ENCODE assay signal across 9 mouse cellular contexts in the genomic region with DNA sequence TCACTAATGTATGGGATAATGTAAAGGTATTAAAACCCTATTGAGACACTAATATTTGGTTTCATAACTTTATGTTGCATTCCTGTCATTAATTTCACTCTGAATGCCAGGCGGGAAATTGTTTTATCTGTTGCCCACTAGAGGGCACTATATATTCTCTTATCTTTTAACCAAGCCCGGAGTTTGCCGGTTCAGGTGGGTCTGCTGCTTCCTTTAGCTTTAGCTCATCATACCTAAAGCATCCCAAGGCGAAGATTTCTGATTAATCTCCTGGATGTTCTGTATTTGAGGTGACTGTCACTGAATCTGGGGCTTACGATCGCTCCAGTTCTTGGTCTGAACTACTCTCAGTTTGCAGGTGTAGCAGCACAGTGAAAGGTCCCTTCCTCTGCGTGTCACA. TPM values are rescaled to one million over a fixed set of nuclear protein-coding genes. Genes with fewer than 3 reads are reported as not detected.
DNase-seq lines count a peak whose midpoint lies in the region; ATAC-seq and TF ChIP-seq lines count a peak whose summit lies in the region.
"Had no signal": no experiment of that assay in that cellular context is flagged by ENCODE, and none has a peak within 500 bp of the region (broad histone marks: within the 10 kb centered on the region; RNA-seq: fewer than 3 reads in every experiment).

No protein-coding gene starts in this region.

- DNase-seq in cerebellum, adult 9-10 months, result peak; percentile 42
- no peak for DNase-seq in cerebellum, postnatal 4 days (ENCODE audit: low spot score in 2 of 2)
- peak; percentile 65 for DNase-seq in lung, postnatal 0 days (ENCODE audit: low spot score)
- DNase-seq in lung, adult 2 months, result no peak
- DNase-seq in embryo, embryonic 10.5 days (ENCODE audit: low spot score), result peak; percentile 79
- no peak for DNase-seq in gastrocnemius, postnatal 14 days

- H3K9ac ChIP-seq in lung, postnatal 0 days (replicated peaks; ENCODE audit: low read depth), result no peak overlapping the region
- no peak overlapping the region for H3K9ac ChIP-seq in intestine, embryonic 15.5 days

- TF ChIP-seq EP300 in lung, postnatal 0 days (IDR thresholded peaks at IDR 0.05), result no peak

- no peak for ATAC-seq in lung, postnatal 0 days
- ATAC-seq in megakaryocyte progenitor cell, adult 5-6 weeks (replicated peaks; ENCODE audit: poor library complexity), result peak; percentile 45
- ATAC-seq in intestine, embryonic 15.5 days, result no peak

- H3K4me2 ChIP-seq in lung, postnatal 0 days (replicated peaks; ENCODE audit: low read depth, low read length), result no peak overlapping the region
- no peak overlapping the region for H3K4me2 ChIP-seq in intestine, embryonic 15.5 days (replicated peaks)

- peak; percentile 57 for TF ChIP-seq CTCF in lung, postnatal 0 days (IDR thresholded peaks at IDR 0.05)
- no peak for TF ChIP-seq CTCF in lung, adult 2 months (IDR thresholded peaks at IDR 0.05; ENCODE audit: insufficient read depth, low read length)

- intact Hi-C loops in gastrocnemius, postnatal 14 days (cut with DNase I; ENCODE audit: low total_unique reads), result loop anchor here (2.0 kb wide), 1 partner anchor 30 kb away; no protein-coding TSS in a partner anchor

- no peaks in the 10 kb centered on the region for H3K36me3 ChIP-seq in lung, postnatal 0 days (ENCODE audit: insufficient read depth, low read length)
- H3K36me3 ChIP-seq in intestine, embryonic 15.5 days, result no peaks in the 10 kb centered on the region

- H3K27ac ChIP-seq in lung, postnatal 0 days (ENCODE audit: low read length), result no peak overlapping the region
- H3K27ac ChIP-seq in intestine, embryonic 15.5 days, result no peak overlapping the region
- H3K27ac ChIP-seq: macrophage had no signal

- H3K27me3 ChIP-seq in lung, postnatal 0 days (replicated peaks; ENCODE audit: insufficient read depth, low read length), result no peaks in the 10 kb centered on the region
- no peaks in the 10 kb centered on the region for H3K27me3 ChIP-seq in intestine, embryonic 15.5 days (replicated peaks)

- TF ChIP-seq POLR2A in lung, adult 2 months (IDR thresholded peaks at IDR 0.05; ENCODE audit: borderline replicate concordance, extremely low read depth, low read depth, low read length), result no peak

- WGBS in lung, postnatal 0 days, result 24% methylated on average over 7 of the region's 7 CpGs
- 21% methylated on average over 7 of the region's 7 CpGs for WGBS in lung, adult 2 months
- 31% methylated on average over 7 of the region's 7 CpGs for WGBS in intestine, embryonic 15.5 days

- H3K9me3 ChIP-seq in lung, postnatal 0 days (ENCODE audit: low read length), result no peaks in the 10 kb centered on the region
- no peaks in the 10 kb centered on the region for H3K9me3 ChIP-seq in intestine, embryonic 15.5 days

- H3K4me3 ChIP-seq in lung, postnatal 0 days (ENCODE audit: low read depth, low read length), result no peak overlapping the region
- no peak overlapping the region for H3K4me3 ChIP-seq in lung, adult 2 months (replicated peaks; ENCODE audit: extremely low read depth, low read depth, low read length)
- no peak overlapping the region for H3K4me3 ChIP-seq in intestine, embryonic 15.5 days (replicated peaks)

- H3K4me1 ChIP-seq in lung, postnatal 0 days (ENCODE audit: insufficient read depth, low read depth, low read length), result no peaks in the 10 kb centered on the region
- H3K4me1 ChIP-seq in lung, adult 2 months (ENCODE audit: control insufficient read depth, insufficient read depth, low read length), result no peaks in the 10 kb centered on the region
- no peaks in the 10 kb centered on the region for H3K4me1 ChIP-seq in intestine, embryonic 15.5 days (replicated peaks)

RNA-seq across cellular contexts. Expression of a gene that starts 20.6 kb away (rescaled TPM):
- 18.1 and 22.0 TPM in 2 replicates for polyA plus RNA-seq in lung, postnatal 0 days (2015; fragmentation: Nextera tagmentation; extraction: Ambion mirVana)
- 22.8 and 27.0 TPM in 2 replicates for polyA plus RNA-seq in lung, adult 2 months (2012; rRNA removed)
- 35.4 and 45.4 TPM in 2 replicates for total RNA-seq in megakaryocyte progenitor cell, adult 5-6 weeks (2015)
- total RNA-seq in megakaryocyte progenitor cell, adult 5-6 weeks (2017), result 40.1 and 42.2 TPM in 2 replicates
- 18.1 and 20.3 TPM in 2 replicates for polyA plus RNA-seq in intestine, embryonic 15.5 days (2015; fragmentation: Nextera tagmentation; extraction: Ambion mirVana)
- total RNA-seq in gastrocnemius, postnatal 14 days (2021), result 10 to 100 TPM; 14.1 to 18.5 TPM

RNA-seq across cellular contexts. Expression of a gene that starts 24.6 kb away (rescaled TPM):
- 0.62 and 0.96 TPM in 2 replicates for polyA plus RNA-seq in lung, postnatal 0 days (2015; fragmentation: Nextera tagmentation; extraction: Ambion mirVana)
- 0.27 and 0.92 TPM in 2 replicates for polyA plus RNA-seq in lung, adult 2 months (2012; rRNA removed)
- not detected in 2 replicates for total RNA-seq in megakaryocyte progenitor cell, adult 5-6 weeks (2015)
- not detected in 2 replicates for total RNA-seq in megakaryocyte progenitor cell, adult 5-6 weeks (2017)
- not detected in 2 replicates for polyA plus RNA-seq in intestine, embryonic 15.5 days (2015; fragmentation: Nextera tagmentation; extraction: Ambion mirVana)
- 10 to 100 TPM; 58.1 to 83.0 TPM for total RNA-seq in gastrocnemius, postnatal 14 days (2021)
- polyA plus RNA-seq: macrophage had no signal

Comparison
In these comparisons a context has a peak if more than half of its experiments do, and no peak if none do; other contexts are left out.
1. DNase-seq: peak in cerebellum, adult 9-10 months (single experiment), lung, postnatal 0 days (single experiment) and embryo, embryonic 10.5 days (single experiment); none in cerebellum, postnatal 4 days (0 of 2), lung, adult 2 months (single experiment) and gastrocnemius, postnatal 14 days (single experiment).